Mouse (Mus musculus): ENCODE data around the gene Gli2. TPM values are rescaled to one million over a fixed set of nuclear protein-coding genes. Genes with fewer than 3 reads are reported as not detected.
A peak's percentile ranks its signal among the peaks of the same experiment; 100 is the strongest.

Gene Gli2
- polyA plus RNA-seq, 1 experiment from 2014 or later = 4.0 TPM

DNA sequence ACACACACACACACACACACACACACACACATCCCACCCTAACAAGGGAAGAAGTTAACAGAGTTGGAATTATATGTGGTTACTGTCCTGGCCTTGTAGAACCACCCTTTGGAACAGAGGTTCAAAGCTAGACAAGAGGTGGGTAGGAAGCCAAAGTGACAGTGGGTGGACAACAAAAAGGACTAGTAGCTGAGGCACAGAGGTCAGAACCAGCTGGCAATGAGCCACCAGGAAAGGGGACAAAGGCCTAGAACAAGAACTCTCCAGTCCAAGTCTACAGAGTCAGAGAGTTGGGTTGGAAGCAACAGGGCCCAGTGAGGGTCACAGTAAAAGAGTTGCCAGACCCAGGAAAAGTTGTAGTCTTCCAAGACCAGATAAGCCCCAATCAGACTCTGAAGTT is 34.4 kb downstream of the Gli2 start:
- no peak overlapping the region for H3K4me2 ChIP-seq (ENCODE audit: low read length)
- no peak overlapping the region for H3K4me3 ChIP-seq (replicated peaks; ENCODE audit: low read length)
- H3K9ac ChIP-seq (replicated peaks; ENCODE audit: low read depth, low read length) = no peak overlapping the region
- no peaks in the 10 kb centered on the region for H3K9me3 ChIP-seq (ENCODE audit: control insufficient read depth, low read length)
- no peak for ATAC-seq
- peaks cover 22% of the 10 kb centered on the region for H3K4me1 ChIP-seq (replicated peaks; ENCODE audit: control insufficient read depth, insufficient read depth, low read length)
- H3K27ac ChIP-seq (ENCODE audit: low read length) = no peak overlapping the region
- no peaks in the 10 kb centered on the region for H3K36me3 ChIP-seq (ENCODE audit: control insufficient read depth, insufficient read depth)
- no peaks in the 10 kb centered on the region for H3K27me3 ChIP-seq (replicated peaks; ENCODE audit: control insufficient read depth, insufficient read depth, low read length)

DNA sequence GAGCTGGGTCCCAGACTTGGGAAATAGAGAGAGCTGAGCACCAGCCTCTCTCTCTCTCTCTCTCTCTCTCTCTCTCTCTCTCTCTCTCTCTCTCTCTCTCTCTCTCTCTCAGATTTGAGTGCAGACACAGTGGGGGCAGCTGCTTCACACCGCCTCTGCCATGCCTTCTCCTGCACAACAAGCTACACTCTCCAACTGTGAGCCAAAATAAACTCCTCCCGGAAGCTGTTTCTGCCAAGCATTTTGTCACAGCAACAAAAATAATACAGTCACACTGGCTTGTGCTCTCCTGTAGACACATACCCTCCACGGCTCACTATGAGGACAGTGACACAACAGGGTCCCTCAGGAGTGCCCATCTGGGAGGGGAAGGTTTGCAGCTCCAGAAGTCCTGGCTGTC is 36.6 kb downstream of the Gli2 start:
- Histone ChIP-seq H3K27me3 (replicated peaks; ENCODE audit: control insufficient read depth, insufficient read depth, low read length) (no peaks in the 10 kb centered on the region), H3K4me1 (replicated peaks; ENCODE audit: control insufficient read depth, insufficient read depth, low read length) (peaks cover 16% of the 10 kb centered on the region; the same call in 1 of the 2 replicates), H3K4me2 (ENCODE audit: low read length) (no peak overlapping the region), H3K4me3 (replicated peaks; ENCODE audit: low read length) (no peak overlapping the region), H3K27ac (ENCODE audit: low read length) (no peak overlapping the region), H3K9ac (replicated peaks; ENCODE audit: low read depth, low read length) (no peak overlapping the region), H3K9me3 (ENCODE audit: control insufficient read depth, low read length) (no peaks in the 10 kb centered on the region), H3K36me3 (ENCODE audit: control insufficient read depth, insufficient read depth) (no peaks in the 10 kb centered on the region)
- WGBS = 61% methylated on average over 3 of the region's 3 CpGs
- no peak for ATAC-seq

DNA sequence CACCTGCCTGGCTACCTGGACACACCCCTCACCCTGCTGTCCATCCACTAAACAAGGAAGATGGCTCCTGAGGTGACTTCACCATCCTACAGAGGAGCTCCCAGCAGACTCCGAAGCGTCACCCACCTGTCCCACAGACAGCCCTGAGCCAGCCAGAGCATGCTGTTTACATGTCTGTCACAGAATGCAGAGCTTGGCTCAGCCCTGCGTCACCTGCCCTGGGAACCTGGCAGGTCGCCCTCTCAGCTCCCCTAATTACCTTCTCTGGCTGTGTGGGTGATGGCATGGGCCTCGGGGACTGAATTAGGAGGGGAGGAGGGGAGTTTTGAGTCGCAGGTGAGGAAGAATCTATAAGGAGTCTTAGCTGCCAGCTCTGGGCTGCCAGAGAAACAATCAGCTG is 38.3 kb downstream of the Gli2 start:
- Histone ChIP-seq H3K27ac (ENCODE audit: low read length) (no peak overlapping the region), H3K27me3 (replicated peaks; ENCODE audit: control insufficient read depth, insufficient read depth, low read length) (no peaks in the 10 kb centered on the region), H3K9me3 (ENCODE audit: control insufficient read depth, low read length) (no peaks in the 10 kb centered on the region), H3K4me2 (ENCODE audit: low read length) (no peak overlapping the region), H3K4me3 (replicated peaks; ENCODE audit: low read length) (no peak overlapping the region), H3K4me1 (replicated peaks; ENCODE audit: control insufficient read depth, insufficient read depth, low read length) (peaks cover 14% of the 10 kb centered on the region; the same call in 1 of the 2 replicates), H3K9ac (replicated peaks; ENCODE audit: low read depth, low read length) (no peak overlapping the region), H3K36me3 (ENCODE audit: control insufficient read depth, insufficient read depth) (no peaks in the 10 kb centered on the region)
- no peak for ATAC-seq
- 52% methylated on average over 6 of the region's 6 CpGs for WGBS

DNA sequence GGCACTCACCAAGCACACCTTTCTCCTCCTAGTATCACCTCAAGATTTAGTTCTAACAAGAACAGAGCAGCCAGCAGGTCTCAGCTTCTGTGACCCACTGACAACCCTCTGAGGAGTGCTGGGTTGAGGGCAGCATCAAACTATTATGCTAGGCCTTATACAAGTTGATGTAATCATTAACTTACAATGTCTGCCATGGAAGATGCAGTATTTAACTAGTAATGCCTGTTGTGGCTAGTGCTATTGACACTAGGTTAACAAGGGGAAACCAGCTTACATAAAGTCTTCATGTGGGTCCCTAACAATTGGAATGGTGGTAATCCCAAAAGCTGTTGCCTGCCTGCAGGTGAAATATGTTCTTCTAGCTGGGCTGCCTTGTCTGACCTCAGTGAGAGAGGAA is 44.5 kb downstream of the Gli2 start:
- Histone ChIP-seq H3K9ac (replicated peaks; ENCODE audit: low read depth, low read length) (no peak overlapping the region), H3K27ac (ENCODE audit: low read length) (no peak overlapping the region), H3K4me1 (replicated peaks; ENCODE audit: control insufficient read depth, insufficient read depth, low read length) (peaks cover 8% of the 10 kb centered on the region; the same call in 1 of the 2 replicates), H3K4me2 (ENCODE audit: low read length) (no peak overlapping the region), H3K4me3 (replicated peaks; ENCODE audit: low read length) (no peak overlapping the region), H3K9me3 (ENCODE audit: control insufficient read depth, low read length) (no peaks in the 10 kb centered on the region), H3K27me3 (replicated peaks; ENCODE audit: control insufficient read depth, insufficient read depth, low read length) (no peaks in the 10 kb centered on the region), H3K36me3 (ENCODE audit: control insufficient read depth, insufficient read depth) (no peaks in the 10 kb centered on the region)
- ATAC-seq = no peak

DNA sequence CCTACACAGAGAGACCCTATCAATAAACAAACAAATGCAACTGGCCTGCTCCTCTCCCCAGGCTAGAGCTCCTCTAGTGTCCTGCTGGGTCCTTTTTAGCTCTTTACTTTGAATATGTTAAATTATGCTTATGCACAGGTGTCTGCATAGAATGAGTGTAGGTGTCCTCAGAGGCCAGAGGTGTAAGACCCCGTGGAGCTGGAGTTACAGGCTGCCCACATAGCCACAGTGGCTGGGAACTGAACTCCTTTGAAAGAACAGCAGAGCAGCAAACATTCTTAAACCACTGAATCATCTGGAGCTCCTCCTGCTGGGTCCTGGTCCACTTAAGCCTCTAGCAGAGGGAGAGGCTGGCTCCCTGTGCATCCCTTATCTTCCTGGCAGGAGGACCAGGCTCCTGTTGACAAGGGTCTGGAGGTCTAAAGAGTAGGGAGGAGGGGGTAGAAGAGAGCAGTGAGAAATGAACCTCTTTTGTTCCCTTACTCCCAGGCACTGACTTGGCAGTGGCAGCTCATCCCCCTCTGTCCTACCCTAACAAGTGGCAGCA is 49.5 kb downstream of the Gli2 start:
- Histone ChIP-seq H3K4me2 (ENCODE audit: low read length) (no peak overlapping the region), H3K9ac (replicated peaks; ENCODE audit: low read depth, low read length) (no peak overlapping the region), H3K27me3 (replicated peaks; ENCODE audit: control insufficient read depth, insufficient read depth, low read length) (no peaks in the 10 kb centered on the region), H3K36me3 (ENCODE audit: control insufficient read depth, insufficient read depth) (no peaks in the 10 kb centered on the region), H3K27ac (ENCODE audit: low read length) (no peak overlapping the region), H3K4me1 (replicated peaks; ENCODE audit: control insufficient read depth, insufficient read depth, low read length) (peaks cover 17% of the 10 kb centered on the region), H3K9me3 (ENCODE audit: control insufficient read depth, low read length) (no peaks in the 10 kb centered on the region), H3K4me3 (replicated peaks; ENCODE audit: low read length) (no peak overlapping the region)
- no peak for ATAC-seq
- 69% methylated on average over 1 of the region's 1 CpGs for WGBS

DNA sequence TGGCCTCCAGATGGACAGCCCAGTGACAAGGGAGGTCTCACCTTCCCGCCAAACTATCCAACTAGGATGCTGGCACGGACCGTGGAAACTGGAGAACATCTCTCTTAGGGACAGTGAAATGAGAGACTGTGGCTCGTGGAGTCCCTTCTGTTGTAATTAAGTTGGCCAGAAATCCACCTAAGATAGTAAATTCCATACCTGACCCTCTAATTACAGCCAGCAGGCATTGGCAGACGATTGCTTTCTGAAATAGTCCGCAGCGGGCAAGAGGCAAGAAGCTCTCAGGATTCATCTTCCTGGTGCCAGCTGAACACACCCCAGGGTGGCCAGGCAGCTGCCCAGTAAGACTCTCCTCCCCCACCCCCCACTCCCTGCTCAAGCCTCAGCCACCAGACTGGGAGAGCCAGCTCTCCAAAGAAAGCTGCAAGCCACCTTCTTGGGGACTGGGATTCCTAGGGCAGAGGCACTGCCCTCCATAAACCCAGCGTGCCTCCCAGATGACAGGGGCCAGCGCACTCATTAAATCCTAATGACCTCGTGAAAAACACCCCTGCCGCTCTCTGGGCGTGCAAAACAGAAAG is 51.9 kb downstream of the Gli2 start:
- Histone ChIP-seq H3K27me3 (replicated peaks; ENCODE audit: control insufficient read depth, insufficient read depth, low read length) (no peaks in the 10 kb centered on the region), H3K4me1 (replicated peaks; ENCODE audit: control insufficient read depth, insufficient read depth, low read length) (peaks cover 17% of the 10 kb centered on the region), H3K9ac (replicated peaks; ENCODE audit: low read depth, low read length) (no peak overlapping the region), H3K4me3 (replicated peaks; ENCODE audit: low read length) (no peak overlapping the region), H3K9me3 (ENCODE audit: control insufficient read depth, low read length) (no peaks in the 10 kb centered on the region), H3K4me2 (ENCODE audit: low read length) (no peak overlapping the region), H3K27ac (ENCODE audit: low read length) (no peak overlapping the region), H3K36me3 (ENCODE audit: control insufficient read depth, insufficient read depth) (no peaks in the 10 kb centered on the region)
- WGBS = 42% methylated on average over 12 of the region's 12 CpGs
- ATAC-seq = 0 out of 2 replicates have a peak, but pooled peaks have one; percentile 19

DNA sequence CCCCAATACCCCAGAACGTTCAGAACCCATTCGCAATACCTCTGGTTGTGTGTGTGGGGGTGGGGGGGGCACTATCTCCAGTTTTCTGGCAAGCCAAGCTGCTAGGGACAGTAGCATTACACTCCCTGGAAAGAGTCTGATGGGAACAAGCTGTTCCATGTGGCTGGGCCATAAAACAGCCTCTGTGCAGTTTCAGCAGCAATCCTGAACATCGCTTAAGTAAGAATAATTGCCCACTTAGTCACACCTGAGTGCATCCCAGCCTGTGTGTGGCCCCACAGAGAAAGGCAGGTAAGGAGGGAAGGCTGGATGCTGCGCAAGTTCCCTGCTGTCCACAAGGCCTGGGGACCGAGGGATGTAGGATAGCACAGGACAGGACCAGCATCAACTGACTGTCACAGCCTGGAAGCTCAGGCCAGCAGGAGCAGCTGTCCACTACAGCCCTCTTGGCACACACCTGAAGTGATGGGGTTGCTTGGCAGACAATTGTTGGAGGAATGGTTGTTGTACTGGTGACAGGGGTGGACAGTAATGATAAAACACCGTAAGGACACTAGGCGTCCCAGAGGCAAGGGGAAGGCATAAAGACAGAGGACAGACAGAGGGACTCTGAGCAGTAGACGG is 58.8 kb downstream of the Gli2 start:
- ATAC-seq = no peak
- Histone ChIP-seq H3K27ac (ENCODE audit: low read length) (no peak overlapping the region), H3K9me3 (ENCODE audit: control insufficient read depth, low read length) (no peaks in the 10 kb centered on the region), H3K27me3 (replicated peaks; ENCODE audit: control insufficient read depth, insufficient read depth, low read length) (no peaks in the 10 kb centered on the region), H3K4me1 (replicated peaks; ENCODE audit: control insufficient read depth, insufficient read depth, low read length) (peaks cover 6% of the 10 kb centered on the region), H3K4me2 (ENCODE audit: low read length) (no peak overlapping the region), H3K36me3 (ENCODE audit: control insufficient read depth, insufficient read depth) (no peaks in the 10 kb centered on the region), H3K4me3 (replicated peaks; ENCODE audit: low read length) (no peak overlapping the region), H3K9ac (replicated peaks; ENCODE audit: low read depth, low read length) (no peak overlapping the region)
- WGBS = 84% methylated on average over 8 of the region's 8 CpGs

DNA sequence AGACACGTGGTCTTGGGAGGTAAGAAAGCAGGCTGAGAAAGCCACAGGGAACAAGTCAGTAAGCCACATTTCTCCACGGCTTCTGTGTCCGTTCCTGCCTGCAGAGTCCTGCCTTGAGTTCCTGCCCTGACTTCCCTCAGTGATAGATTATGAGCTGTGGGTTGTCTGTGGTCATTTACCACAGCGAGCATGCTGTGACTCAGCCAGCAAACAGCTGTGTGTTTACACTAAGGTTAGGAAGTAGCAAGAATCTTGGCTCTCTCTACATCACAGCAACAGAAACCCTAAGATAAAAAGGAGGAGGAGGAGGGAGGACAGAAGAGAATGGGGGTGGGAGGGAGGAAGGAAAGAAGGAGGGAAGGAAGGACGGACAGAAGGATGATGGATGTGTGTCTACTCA is 59.6 kb downstream of the Gli2 start:
- no peak for ATAC-seq
- H3K36me3 ChIP-seq (ENCODE audit: control insufficient read depth, insufficient read depth) = no peaks in the 10 kb centered on the region
- no peak overlapping the region for H3K27ac ChIP-seq (ENCODE audit: low read length)
- H3K4me3 ChIP-seq (replicated peaks; ENCODE audit: low read length) = no peak overlapping the region
- H3K9me3 ChIP-seq (ENCODE audit: control insufficient read depth, low read length) = no peaks in the 10 kb centered on the region
- H3K4me2 ChIP-seq (ENCODE audit: low read length) = no peak overlapping the region
- peaks cover 6% of the 10 kb centered on the region for H3K4me1 ChIP-seq (replicated peaks; ENCODE audit: control insufficient read depth, insufficient read depth, low read length)
- 76% methylated on average over 5 of the region's 5 CpGs for WGBS
- H3K27me3 ChIP-seq (replicated peaks; ENCODE audit: control insufficient read depth, insufficient read depth, low read length) = no peaks in the 10 kb centered on the region
- no peak overlapping the region for H3K9ac ChIP-seq (replicated peaks; ENCODE audit: low read depth, low read length)

DNA sequence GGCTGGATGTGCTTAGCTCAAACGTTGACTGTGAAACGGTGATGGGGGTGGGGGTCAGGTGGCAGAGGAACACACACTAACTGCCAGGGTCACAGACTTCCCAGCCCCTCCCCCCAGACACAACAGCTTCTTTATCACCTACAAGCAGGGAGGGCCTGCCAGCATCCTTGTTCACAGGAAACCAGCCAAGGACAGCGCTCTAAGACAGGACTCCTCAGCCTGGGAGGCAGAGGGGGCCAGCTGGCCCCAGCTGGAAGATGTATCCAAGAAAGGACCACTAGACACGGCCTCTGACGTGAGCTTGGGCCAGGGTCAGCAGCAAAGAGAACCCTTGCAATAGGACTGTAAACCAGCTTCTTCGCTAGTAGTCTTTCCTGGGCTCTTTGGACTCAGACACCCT is 65.1 kb downstream of the Gli2 start:
- H3K4me2 ChIP-seq (ENCODE audit: low read length) = no peak overlapping the region
- no peak overlapping the region for H3K4me3 ChIP-seq (replicated peaks; ENCODE audit: low read length)
- H3K36me3 ChIP-seq (ENCODE audit: control insufficient read depth, insufficient read depth) = no peaks in the 10 kb centered on the region
- peaks cover 9% of the 10 kb centered on the region for H3K4me1 ChIP-seq (replicated peaks; ENCODE audit: control insufficient read depth, insufficient read depth, low read length)
- H3K27ac ChIP-seq (ENCODE audit: low read length) = no peak overlapping the region
- 82% methylated on average over 6 of the region's 6 CpGs for WGBS
- no peaks in the 10 kb centered on the region for H3K27me3 ChIP-seq (replicated peaks; ENCODE audit: control insufficient read depth, insufficient read depth, low read length)
- no peaks in the 10 kb centered on the region for H3K9me3 ChIP-seq (ENCODE audit: control insufficient read depth, low read length)
- ATAC-seq = no peak
- no peak overlapping the region for H3K9ac ChIP-seq (replicated peaks; ENCODE audit: low read depth, low read length)
